Mouse (Mus musculus) layer of hippocampus, adult 2 months (tissue): Measurements from ENCODE around the gene Sgk2. TPM values are rescaled to one million over a fixed set of nuclear protein-coding genes. Genes with fewer than 3 reads are reported as not detected.

Source experiments
- DNase-seq, 2 experiments: peaks; one replicate each; pipeline ENCODE4 v3.0.0; 2022; ENCODE audit warnings: low spot score in 2 of 2
- H3K27ac ChIP-seq: fragments of 200-600 bp; 2 replicates; pipeline ENCODE4 v1.8.1; 2022
- H3K4me3 ChIP-seq: fragments of 200-600 bp; 2 replicates; pipeline ENCODE4 v1.8.1; 2022; ENCODE audit warnings: mild to moderate bottlenecking
- CTCF ChIP-seq: fragments of 200-600 bp; conservative IDR thresholded peaks from 2 replicates; pipeline ENCODE4 v1.8.1; 2022; ENCODE audit warnings: antibody characterized with exemption, mild to moderate bottlenecking, moderate library complexity
- total RNA-seq, 2 experiments: library from RNA; stranded (reverse); gene quantifications; 2 replicates each; pipeline ENCODE4 v1.2.3; 2021

Sgk2 gene
- total RNA-seq, 2 experiments from 2014 or later = 0.54 to 0.97 TPM

DNA sequence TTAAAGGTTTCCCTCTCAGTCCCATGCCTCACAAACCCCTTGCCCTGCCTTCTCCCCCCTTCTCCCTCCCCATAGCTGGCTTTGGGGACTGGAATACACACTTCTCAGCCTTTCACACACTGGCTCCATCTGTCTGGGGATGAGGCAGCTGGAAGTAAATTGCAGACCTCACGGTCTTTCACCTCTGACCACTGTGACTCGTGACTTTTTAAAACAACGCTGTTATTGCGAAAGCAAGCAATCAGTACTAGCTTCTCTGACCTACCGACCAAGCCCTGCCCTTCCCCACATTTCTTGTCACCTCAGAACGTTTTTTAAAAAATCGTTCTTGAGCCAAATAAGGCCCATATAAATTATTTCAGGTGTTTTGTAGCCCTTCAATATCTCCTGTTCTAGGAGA lies 14.4 kb upstream of the Sgk2 start:
- TF ChIP-seq CTCF = no peak
- no peak overlapping the region for H3K27ac ChIP-seq
- DNase-seq = no peak
- H3K4me3 ChIP-seq = no peak overlapping the region

DNA sequence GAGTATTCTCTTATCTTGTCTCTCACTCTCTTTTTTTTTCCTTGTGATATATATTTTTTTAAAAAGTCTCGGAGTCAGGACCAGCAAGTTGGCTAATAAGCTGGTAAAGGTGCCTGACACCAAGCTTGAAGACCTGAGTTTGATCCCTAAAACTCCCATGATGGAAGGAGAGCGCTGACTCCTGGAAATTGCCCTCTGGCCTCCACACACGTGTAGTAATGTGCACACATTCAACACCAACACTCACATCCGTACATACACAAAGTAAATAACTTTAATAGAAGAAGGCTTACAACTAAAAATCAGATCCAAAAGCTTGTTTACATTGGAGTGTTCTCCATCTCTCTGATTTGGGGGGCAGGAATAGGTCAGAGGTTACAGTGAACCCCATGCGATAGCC lies 13.9 kb upstream of the Sgk2 start:
- no peak overlapping the region for H3K27ac ChIP-seq
- H3K4me3 ChIP-seq = no peak overlapping the region
- DNase-seq = no peak
- TF ChIP-seq CTCF = no peak

DNA sequence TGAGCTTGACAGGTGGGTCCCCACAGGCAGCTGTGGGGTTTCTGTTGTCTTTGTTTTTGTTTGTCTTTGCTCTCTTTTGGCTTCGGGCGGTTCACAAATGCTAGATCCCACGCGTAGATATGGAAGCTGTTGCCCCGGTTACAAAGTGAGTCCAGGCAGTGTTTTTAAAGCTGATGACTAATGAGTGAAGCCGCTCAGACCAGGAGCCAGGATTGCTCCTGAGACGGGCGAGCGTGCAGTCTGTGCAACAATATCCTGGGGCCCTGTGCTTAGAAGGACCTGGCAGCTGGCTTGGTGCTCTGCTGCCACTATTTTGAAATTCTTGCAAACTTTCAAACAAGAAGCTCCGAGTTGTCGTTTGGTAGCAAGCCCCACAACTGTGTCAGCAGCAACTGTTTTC lies 13.5 kb upstream of the Sgk2 start:
- TF ChIP-seq CTCF = no peak
- DNase-seq = no peak
- no peak overlapping the region for H3K4me3 ChIP-seq

DNA sequence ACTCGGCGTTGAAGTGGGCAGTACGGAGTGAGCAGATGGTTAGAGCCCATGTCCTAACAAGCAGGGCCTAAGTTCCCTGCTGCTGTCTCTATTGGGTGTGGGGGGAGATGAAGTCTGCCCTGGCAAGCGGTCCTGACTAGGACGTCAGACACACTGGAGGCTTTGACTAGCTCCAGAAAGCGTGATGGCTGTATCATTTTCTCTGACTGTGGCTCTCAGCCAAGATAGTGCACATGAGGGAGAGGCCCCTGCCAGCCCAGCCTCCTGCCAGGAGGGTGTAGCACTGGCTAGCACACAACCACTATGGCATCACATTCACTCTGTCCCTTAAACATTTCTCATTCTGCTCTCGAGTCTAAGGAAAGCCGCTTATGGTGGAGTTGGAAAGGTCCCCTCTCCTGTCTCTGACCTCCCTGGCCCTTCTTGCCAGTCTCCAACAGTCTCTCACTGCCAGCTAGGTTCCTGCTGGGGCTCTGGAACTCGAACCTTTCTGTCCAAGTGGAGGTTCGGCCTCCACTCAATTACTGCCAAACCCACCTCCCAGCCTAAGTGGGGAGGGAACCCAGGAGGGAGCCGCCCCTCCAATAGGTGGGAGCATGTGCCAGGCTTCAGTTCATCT lies 11.9 kb upstream of the Sgk2 start:
- Histone ChIP-seq H3K27ac (peak overlapping the region; percentile 61; the same call in 1 of the 2 replicates), H3K4me3 (no peak overlapping the region)
- peak in 1 of 2 experiments; percentile 41 for DNase-seq
- no peak for TF ChIP-seq CTCF

More for the DNA sequence above, 13.5 kb upstream of the Sgk2 start:
- H3K27ac ChIP-seq = no peak overlapping the region; the same call in 1 of the 2 replicates

DNA sequence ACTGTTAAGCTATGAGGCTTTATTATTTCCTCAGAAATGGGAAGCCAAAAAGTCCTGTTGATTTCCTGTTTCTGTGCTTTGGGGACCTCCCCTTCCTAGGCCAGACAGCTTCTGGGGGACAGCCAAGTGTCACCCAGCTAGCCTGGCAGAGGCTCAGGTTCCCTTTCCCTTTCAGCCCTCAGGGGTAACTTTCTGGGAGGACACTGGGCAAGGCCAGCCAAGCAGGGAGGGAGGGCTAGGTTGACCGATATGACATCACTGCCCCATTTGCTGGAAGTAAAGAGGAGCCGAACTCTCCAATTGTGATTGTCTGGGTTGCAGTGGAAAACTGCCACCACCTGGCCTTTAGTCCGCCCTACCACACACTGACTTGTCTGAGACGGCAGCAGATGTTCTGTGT lies 11.1 kb upstream of the Sgk2 start:
- H3K27ac ChIP-seq = 0 out of 2 replicates have a peak overlapping the region, but pooled peaks have one; percentile 18
- DNase-seq = no peak

DNA sequence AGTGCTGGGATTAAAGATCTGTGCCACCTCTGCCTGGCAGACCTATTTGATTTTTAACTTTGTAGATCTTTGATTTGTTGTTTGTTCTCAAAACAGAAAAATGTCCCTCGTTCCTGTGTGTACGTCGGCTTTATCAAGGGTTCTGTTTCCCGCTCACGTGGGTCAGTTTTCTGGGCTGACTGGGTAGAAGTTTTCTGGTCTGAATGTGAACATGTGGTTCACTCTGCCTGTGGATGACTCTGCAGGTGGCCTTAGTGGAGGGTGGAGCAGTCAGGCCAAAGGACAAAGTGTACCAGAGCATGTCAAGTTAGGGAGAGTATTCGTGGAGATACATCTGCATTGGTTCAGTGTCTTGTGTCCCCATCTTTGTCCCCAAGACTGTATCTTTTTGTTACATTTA lies 2.7 kb upstream of the Sgk2 start:
- no peak for TF ChIP-seq CTCF
- Histone ChIP-seq H3K4me3 (no peak overlapping the region), H3K27ac (no peak overlapping the region)
- DNase-seq = no peak

More for the DNA sequence above, 11.1 kb upstream of the Sgk2 start:
- TF ChIP-seq CTCF = no peak
- no peak overlapping the region for H3K4me3 ChIP-seq

DNA sequence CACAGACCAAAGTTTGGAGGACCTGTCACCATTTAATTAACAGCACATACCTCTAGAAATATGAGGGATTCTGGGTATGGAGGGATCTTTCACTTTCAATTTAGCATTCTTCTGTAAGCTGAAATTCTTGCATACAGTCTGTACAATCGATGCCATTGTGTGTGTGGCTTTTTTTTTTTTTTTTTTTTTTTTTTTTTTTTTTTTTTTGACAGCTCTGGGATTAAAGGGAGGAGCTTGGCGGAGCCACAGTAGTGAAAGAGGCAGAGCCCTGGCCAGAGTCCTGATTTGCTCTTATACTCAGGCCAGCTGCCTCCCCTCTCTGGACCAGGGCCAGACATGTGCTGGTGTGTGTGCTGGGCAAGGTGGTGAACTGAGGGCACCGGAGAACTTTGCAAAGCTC lies 1.2 kb upstream of the Sgk2 start:
- no peak for TF ChIP-seq CTCF

DNA sequence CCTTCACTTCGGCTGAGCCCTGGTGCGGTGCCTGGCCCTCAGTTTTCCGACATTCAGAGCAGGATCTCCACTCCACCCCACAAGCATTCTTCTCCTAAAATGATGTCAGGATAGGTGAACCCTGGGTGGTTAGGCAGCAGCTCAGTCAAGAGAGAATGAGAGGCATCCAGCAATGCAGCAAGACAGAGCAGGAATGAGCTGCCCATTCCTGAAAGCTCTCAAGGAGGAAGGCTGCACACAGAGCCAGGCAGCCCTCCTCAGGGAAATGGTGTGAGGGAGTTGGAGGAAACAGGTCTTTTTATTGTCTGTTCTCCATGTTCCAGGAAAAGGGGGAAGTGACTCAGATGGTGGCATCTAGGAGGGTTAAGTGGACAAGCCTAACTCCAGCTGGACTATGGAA lies 366 bp upstream of the Sgk2 start:
- TF ChIP-seq CTCF = no peak
- Histone ChIP-seq H3K27ac (no peak overlapping the region), H3K4me3 (no peak overlapping the region)
- DNase-seq = no peak

More for the DNA sequence above, 1.2 kb upstream of the Sgk2 start:
- H3K4me3 ChIP-seq = no peak overlapping the region
- H3K27ac ChIP-seq = no peak overlapping the region
- DNase-seq = no peak

DNA sequence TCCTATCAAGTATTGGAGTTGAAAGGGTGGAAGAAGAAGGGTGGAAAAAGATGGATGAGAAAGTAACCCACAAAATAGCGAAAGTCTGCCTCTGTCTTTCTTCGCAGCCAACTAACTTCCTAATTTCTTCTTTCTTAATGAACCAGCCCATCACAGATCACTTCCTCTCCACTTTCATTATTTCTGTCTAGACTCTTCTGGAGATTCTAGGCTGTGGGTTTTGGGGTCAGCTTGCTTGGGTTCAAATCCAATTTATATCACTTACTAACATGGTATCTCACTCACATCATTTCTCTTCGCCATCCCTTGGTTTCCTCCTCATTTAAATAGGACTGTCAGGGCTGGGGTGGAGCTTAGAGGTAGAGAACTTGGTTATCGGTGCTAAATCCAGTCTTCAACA lies 1.1 kb downstream of the Sgk2 start:
- DNase-seq = no peak
- no peak for TF ChIP-seq CTCF
- Histone ChIP-seq H3K27ac (no peak overlapping the region), H3K4me3 (no peak overlapping the region)

DNA sequence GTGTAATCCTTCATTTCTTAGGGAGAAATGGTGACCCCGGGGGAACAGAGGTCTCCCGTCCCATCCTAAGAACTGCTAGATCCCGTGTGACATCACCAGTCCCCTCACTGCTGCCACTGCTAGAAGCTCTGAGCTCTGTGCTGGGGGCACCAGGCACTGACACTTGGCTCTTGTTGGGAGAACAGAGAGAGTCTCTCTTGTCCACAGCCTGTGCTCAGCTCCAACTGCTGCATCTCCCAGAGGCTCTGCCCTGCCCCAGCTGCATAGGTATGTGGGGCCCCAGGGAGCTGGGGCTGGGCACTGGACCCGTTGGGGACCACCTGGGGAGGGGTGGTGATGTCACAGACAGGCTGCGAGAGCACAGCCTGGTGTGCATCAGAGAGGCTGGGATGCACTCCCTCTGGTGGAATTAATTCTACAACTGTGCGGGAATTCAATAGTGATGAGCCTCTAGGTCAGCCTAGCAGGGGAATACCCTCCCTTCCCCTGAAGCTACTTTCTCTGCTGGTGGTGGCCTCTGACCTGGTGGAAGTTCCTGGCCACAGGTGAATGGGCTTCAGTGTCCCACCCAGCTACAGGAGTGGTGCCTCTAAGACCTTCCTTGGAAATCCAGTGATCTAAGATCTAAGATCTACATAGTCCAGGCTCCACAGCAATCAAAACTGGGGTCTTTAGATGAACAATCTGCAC lies 4.4 kb downstream of the Sgk2 start:
- H3K27ac ChIP-seq = peak overlapping the region; percentile 55; the same call in 1 of the 2 replicates
- no peak overlapping the region; the same call in 1 of the 2 replicates for H3K4me3 ChIP-seq
- TF ChIP-seq CTCF = peak; percentile 43
- no peak for DNase-seq

DNA sequence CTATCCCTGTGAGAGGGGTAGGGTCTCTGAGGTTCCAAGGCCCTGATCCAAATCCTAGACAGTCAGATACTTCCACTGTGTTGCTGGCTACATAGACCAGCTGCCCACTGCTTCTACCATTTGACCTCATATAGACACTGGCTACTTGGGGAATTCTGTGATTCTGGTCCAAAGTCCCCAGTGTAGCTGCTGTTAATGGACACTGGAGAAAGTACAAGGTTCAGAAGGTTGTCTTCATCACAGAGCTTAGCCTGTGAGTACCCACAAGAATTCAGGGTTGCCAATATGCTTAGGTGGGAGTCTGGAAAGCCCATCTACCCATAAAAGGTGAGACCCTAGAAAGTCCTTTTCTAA lies 4.9 kb downstream of the Sgk2 start:
- Histone ChIP-seq H3K27ac (peak overlapping the region; percentile 55; the same call in 1 of the 2 replicates), H3K4me3 (no peak overlapping the region)
- no peak for TF ChIP-seq CTCF
- no peak for DNase-seq

DNA sequence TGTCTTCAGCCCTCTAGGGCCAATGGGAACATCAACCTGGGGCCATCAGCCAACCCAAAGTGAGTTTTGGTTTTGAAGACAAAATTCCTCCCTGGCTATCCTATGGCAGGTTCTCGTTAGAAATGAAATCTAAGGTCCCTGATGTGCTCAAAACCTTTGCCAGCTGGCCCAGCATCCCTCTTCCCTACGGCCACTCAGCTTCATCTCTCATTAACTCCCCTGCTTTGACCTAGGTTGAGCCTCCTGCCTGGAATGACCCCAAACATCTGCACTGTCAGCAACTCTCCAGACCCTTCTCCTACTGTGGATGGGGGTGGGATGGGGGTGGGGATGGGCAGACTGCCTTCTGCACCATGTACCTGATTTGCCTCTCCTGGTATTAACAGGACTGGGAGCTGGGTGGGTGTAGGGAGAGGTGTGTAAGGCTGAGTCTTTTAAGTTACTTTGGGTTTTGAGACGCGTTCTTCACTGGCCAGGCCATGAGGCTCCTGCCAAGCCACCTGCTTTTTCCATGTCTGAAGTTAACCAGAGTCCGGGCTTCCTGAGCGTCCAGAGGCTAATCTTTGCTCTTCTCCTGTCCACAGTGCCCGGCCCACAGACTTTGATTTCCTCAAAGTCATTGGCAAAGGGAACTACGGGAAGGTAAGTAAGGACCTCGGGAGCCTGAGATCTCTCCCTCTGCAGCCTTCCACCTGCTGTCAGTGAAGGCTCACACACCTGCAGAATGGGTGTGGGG lies 6.9 kb downstream of the Sgk2 start:
- Histone ChIP-seq H3K4me3 (no peak overlapping the region), H3K27ac (no peak overlapping the region)
- no peak for TF ChIP-seq CTCF
- no peak for DNase-seq

DNA sequence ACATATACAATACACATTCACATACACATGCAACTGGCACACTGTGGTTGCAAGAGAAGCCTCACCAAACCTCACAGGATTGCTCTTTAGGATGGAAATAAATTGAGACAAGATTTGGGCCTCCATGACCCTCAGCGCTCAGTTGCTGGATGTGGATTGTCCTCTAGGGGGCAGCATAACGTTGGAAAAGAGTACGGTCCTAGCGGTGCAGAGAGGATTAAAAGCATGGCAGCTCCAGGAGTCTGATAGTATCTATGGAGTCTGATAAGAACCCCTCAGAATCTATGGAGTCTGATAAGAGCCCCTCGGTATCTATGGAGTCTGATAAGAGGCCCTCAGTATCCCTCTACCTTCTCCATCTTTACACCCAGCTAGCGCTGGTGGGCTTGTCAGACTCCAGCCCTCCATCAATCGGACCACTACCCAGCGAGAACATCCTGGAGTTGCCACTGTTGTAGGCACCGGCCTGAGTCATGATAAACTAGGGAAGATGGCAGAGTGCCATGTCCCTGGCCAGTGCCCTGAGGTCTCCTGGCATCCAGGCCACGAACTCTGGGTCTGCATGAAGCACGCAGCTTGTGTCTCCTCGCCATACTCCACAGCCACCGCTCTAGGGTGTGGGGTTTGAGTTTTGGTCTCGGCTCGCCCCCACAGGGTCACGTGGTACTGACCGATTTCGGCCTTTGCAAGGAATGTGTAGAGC lies 11.5 kb downstream of the Sgk2 start:
- DNase-seq = peak; percentile 54 to 78
- TF ChIP-seq CTCF = peak; percentile 99
- Histone ChIP-seq H3K27ac (no peak overlapping the region), H3K4me3 (peak overlapping the region; percentile 6; the same call in 1 of the 2 replicates)
